Mouse (Mus musculus) bone marrow, adult 2 months (tissue): ENCODE measurements around the gene Txndc8. TPM values are rescaled to one million over a fixed set of nuclear protein-coding genes. Genes with fewer than 3 reads are reported as not detected.
A peak's percentile ranks its signal among the peaks of the same experiment; 100 is the strongest.

Experiments used
- H3K27ac ChIP-seq: fragments of 200-500 bp; 2 replicates; pipeline ENCODE4 v1.5.1; 2012; ENCODE audit warnings: low read depth, mild to moderate bottlenecking, control low read depth, inconsistent platforms, low read length; ENCODE audit not compliant: control insufficient read depth, poor library complexity, insufficient read depth
- H3K4me1 ChIP-seq: fragments of 200-500 bp; 2 replicates; pipeline ENCODE4 v1.6.1; 2011; ENCODE audit warnings: low read length; ENCODE audit not compliant: control insufficient read depth, insufficient read depth
- H3K4me3 ChIP-seq: fragments of 200-500 bp; replicated peaks from 2 replicates; pipeline ENCODE3; 2011; ENCODE audit warnings: mild to moderate bottlenecking, low read depth, low read length, control low read depth; ENCODE audit not compliant: control insufficient read depth
- CTCF ChIP-seq: fragments of 200-500 bp; IDR thresholded peaks from 2 replicates; pipeline ENCODE4 v1.5.1; 2011; ENCODE audit warnings: low read length, control low read depth; ENCODE audit not compliant: control insufficient read depth, insufficient read depth
- POLR2A ChIP-seq: fragments of 200-500 bp; IDR thresholded peaks from 2 replicates; pipeline ENCODE4 v1.6.1; 2011; ENCODE audit warnings: low read depth, mild to moderate bottlenecking, control low read depth, low read length, borderline replicate concordance; ENCODE audit not compliant: control insufficient read depth
- WGBS: fragments of 180-500 bp; shearing (Covaris S2); methylation state at CpG from one replicate; pipeline ENCODE4 v1.1.7; 2018; 5-methylcytosine and 5-hydroxymethylcytosine counted together
- polyA plus RNA-seq: library from polyadenylated mRNA; stranded (reverse); fragments of >200 nt; gene quantifications from 2 replicates; pipeline ENCODE4 v1.2.4, GENCODE M21; 2011; ENCODE audit warnings: low replicate concordance; ENCODE audit not compliant: missing spikeins, insufficient read depth, insufficient read length

Gene Txndc8
- polyA plus RNA-seq, 1 experiment, result not detected

GRCm38 (mm10) chr4:57965516-57965915, 43.4 kb downstream of the Txndc8 start:
- Histone ChIP-seq H3K4me1 (no peaks in the 10 kb centered on the region), H3K4me3 (no peak overlapping the region), H3K27ac (no peak overlapping the region)
- 91% methylated on average over 4 of the region's 4 CpGs for WGBS
- no peak for TF ChIP-seq CTCF
- no peak for TF ChIP-seq POLR2A

- WGBS, result 69% methylated on average over 1 of the region's 1 CpGs
- H3K27ac ChIP-seq, result no peak overlapping the region
- no peak overlapping the region for H3K4me3 ChIP-seq
- peaks cover 1% of the 10 kb centered on the region; the same call in 1 of the 2 replicates for H3K4me1 ChIP-seq
- no peak for TF ChIP-seq CTCF
- no peak for TF ChIP-seq POLR2A
Measured at GRCm38 (mm10) chr4:57964143-57964542, 44.8 kb downstream of the Txndc8 start.

GRCm38 (mm10) chr4:57959056-57959455, 49.9 kb downstream of the Txndc8 start:
- TF ChIP-seq POLR2A, result no peak
- no peak for TF ChIP-seq CTCF
- 49% methylated on average over 8 of the region's 8 CpGs for WGBS
- Histone ChIP-seq H3K4me3 (no peak overlapping the region), H3K4me1 (peaks cover 1% of the 10 kb centered on the region; the same call in 1 of the 2 replicates), H3K27ac (peak overlapping the region; percentile 41; the same call in 1 of the 2 replicates)

- H3K27ac ChIP-seq, result peak overlapping the region; percentile 2; the same call in 1 of the 2 replicates
- WGBS, result 13% methylated on average over 9 of the region's 9 CpGs
- no peak for TF ChIP-seq POLR2A
Measured at GRCm38 (mm10) chr4:57958098-57958497, 50.8 kb downstream of the Txndc8 start.

GRCm38 (mm10) chr4:57957200-57958085, 51.5 kb downstream of the Txndc8 start:
- TF ChIP-seq POLR2A, result no peak
- Histone ChIP-seq H3K27ac (peak overlapping the region; percentile 96), H3K4me3 (peak overlapping the region; percentile 74), H3K4me1 (peaks cover 1% of the 10 kb centered on the region; the same call in 1 of the 2 replicates)
- WGBS, result 42% methylated on average over 11 of the region's 11 CpGs

More at GRCm38 (mm10) chr4:57958098-57958497, 50.8 kb downstream of the Txndc8 start:
- Histone ChIP-seq H3K4me3 (no peak overlapping the region), H3K4me1 (peaks cover 1% of the 10 kb centered on the region; the same call in 1 of the 2 replicates)

GRCm38 (mm10) chr4:57956029-57956960, 52.6 kb downstream of the Txndc8 start, which contains the start of gene Txn1:
Gene Txn1 (minus strand): TSS chr4:57956411.
- peaks cover 1% of the 10 kb centered on the region; the same call in 1 of the 2 replicates for H3K4me1 ChIP-seq
- H3K4me3 ChIP-seq, result peak within 1 kb of the TSS; percentile 100
- under 1% methylated on average over 71 of the region's 71 CpGs for WGBS
- TF ChIP-seq POLR2A (peak; percentile 73; the same call in 1 of the 2 replicates), CTCF (no peak)
- H3K27ac ChIP-seq, result peak within 1 kb of the TSS; percentile 96

GRCm38 (mm10) chr4:57955544-57955958, 53.4 kb downstream of the Txndc8 start:
- no peak; the same call in 1 of the 2 replicates for TF ChIP-seq CTCF
- peak; percentile 35; the same call in 1 of the 2 replicates for TF ChIP-seq POLR2A
- H3K27ac ChIP-seq, result peak overlapping the region; percentile 96
- H3K4me3 ChIP-seq, result peak overlapping the region; percentile 100
- peaks cover 1% of the 10 kb centered on the region; the same call in 1 of the 2 replicates for H3K4me1 ChIP-seq
- WGBS, result under 1% methylated on average over 25 of the region's 25 CpGs
